Mouse (Mus musculus) ES-Bruce4 (cell line): Measurements from ENCODE around the gene Pgpep1l.
A peak's percentile ranks its signal among the peaks of the same experiment; 100 is the strongest.

ENCODE experiments used
- CTCF ChIP-seq: IDR thresholded peaks from one replicate; pipeline ENCODE4 v1.8.1; 2011; ENCODE audit warnings: low read depth, low read length
- EP300 ChIP-seq: IDR thresholded peaks from 2 replicates; pipeline ENCODE4 v1.6.1; 2011; ENCODE audit warnings: low read depth, low read length; ENCODE audit not compliant: insufficient read depth

DNA sequence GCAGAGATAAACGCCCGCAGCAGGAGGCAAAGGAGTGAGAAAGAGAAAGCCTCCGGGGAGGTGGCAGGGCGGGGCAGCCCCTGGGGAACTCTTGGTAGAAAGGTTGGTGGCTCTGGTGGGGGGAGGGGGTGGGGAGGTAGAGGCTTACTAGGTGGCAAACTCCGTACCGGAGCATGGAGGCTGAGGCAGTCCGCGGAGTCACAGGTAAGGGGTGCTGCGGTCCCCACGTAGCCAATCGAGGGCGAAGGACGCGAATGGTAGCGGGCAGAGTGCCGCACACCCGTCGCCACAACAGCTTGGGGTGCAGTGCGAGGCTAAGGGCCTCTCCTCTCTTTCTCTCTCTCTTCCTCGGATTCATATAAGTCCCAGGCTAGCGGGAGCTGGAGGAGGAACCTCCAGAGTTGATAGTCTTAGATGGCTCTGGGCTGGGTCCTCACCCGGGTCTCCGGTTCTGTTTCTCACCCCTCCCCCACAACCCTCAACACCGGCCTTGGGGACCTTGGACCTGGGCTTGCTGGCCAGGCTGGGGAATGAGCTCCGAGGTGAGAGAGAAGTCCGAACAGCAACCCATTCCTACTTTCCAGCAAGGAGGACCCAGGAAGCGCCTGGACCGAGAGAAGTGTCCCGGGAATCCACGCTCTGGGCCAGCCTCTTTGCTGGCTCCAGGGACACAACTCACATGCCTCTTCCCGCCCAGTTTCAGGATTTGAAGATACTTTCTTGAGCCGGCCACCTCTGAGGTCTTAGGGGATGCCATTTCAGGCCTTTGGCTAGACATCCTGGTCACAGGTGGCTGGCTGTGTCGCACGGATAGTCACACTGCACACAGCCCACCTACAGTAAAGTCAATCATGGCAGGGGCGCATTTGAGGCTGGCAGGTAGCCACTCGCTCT, 12.1 kb upstream of the Pgpep1l start:
- TF ChIP-seq EP300 (peak; percentile 72), CTCF (no peak)
